Mouse (Mus musculus) thymus, postnatal 25 days (tissue): Measurements from ENCODE around the gene Hykk.

Source experiments
- DNase-seq: peaks from one replicate; pipeline ENCODE4 v3.0.0; 2022

The Hykk gene

GRCm38 (mm10) chr9:54981291-54982191, 64.5 kb downstream of the Hykk start:
- peak; percentile 25 for DNase-seq

GRCm38 (mm10) chr9:54982401-54982800, 65.3 kb downstream of the Hykk start:
- no peak for DNase-seq

- no peak for DNase-seq
These were observed 73.3 kb downstream of the Hykk start for GRCm38 (mm10) chr9:54990362-54990761.

GRCm38 (mm10) chr9:54994381-54994780, 77.3 kb downstream of the Hykk start:
- no peak for DNase-seq

- no peak for DNase-seq
These were observed 78.6 kb downstream of the Hykk start for GRCm38 (mm10) chr9:54995645-54996044.
